In genomic region chr3:105928781-105929180, GRCm38 (mm10) we compare ENCODE assay signal across 22 mouse cellular contexts. TPM values are rescaled to one million over a fixed set of nuclear protein-coding genes. Genes with fewer than 3 reads are reported as not detected.
"Had no signal": no experiment of that assay in that cellular context is flagged by ENCODE, and none has a peak within 500 bp of the region (broad histone marks: within the 10 kb centered on the region; RNA-seq: fewer than 3 reads in every experiment).

No protein-coding gene starts in this region.

- H3K27ac ChIP-seq: liver, embryonic 13.5 days; liver, embryonic 15.5 days; lung, embryonic 15.5 days; macrophage; midbrain, embryonic 12.5 days; neural tube, embryonic 12.5 days; stomach, embryonic 15.5 days; stomach, postnatal 0 days had no signal

- H3K4me3 ChIP-seq: liver, embryonic 13.5 days; liver, embryonic 15.5 days; lung, embryonic 15.5 days; midbrain, embryonic 12.5 days; neural tube, embryonic 12.5 days; stomach, embryonic 15.5 days had no signal

- H3K9ac ChIP-seq: liver, embryonic 13.5 days; liver, embryonic 15.5 days; liver, postnatal 0 days; lung, embryonic 15.5 days; midbrain, embryonic 12.5 days; neural tube, embryonic 12.5 days; stomach, embryonic 15.5 days had no signal

- H3K9me3 ChIP-seq: liver, embryonic 13.5 days; liver, embryonic 15.5 days; lung, embryonic 15.5 days; midbrain, embryonic 12.5 days; neural tube, embryonic 12.5 days; stomach, embryonic 15.5 days had no signal

- DNase-seq: liver, embryonic 13.5 days; liver, postnatal 0 days; lung, adult 2 months; lung, postnatal 14 days; lung, postnatal 36 days; midbrain, embryonic 14.5 days; right cerebral cortex, postnatal 14 days; thymus, adult 2 months; thymus, postnatal 25 days; thymus, postnatal 4 days had no signal

- ATAC-seq: liver, postnatal 0 days; lung, postnatal 0 days had no signal

- H3K27me3 ChIP-seq: liver, embryonic 13.5 days; liver, embryonic 15.5 days; lung, embryonic 15.5 days; midbrain, embryonic 12.5 days; neural tube, embryonic 12.5 days; stomach, embryonic 15.5 days had no signal

- H3K36me3 ChIP-seq: liver, embryonic 13.5 days; liver, embryonic 15.5 days; lung, embryonic 15.5 days; midbrain, embryonic 12.5 days; neural tube, embryonic 12.5 days; stomach, embryonic 15.5 days had no signal

- H3K4me1 ChIP-seq: lung, embryonic 15.5 days; midbrain, embryonic 12.5 days; neural tube, embryonic 12.5 days; stomach, embryonic 15.5 days had no signal

- H3K4me2 ChIP-seq: liver, embryonic 13.5 days; liver, embryonic 15.5 days; lung, embryonic 15.5 days; midbrain, embryonic 12.5 days; neural tube, embryonic 12.5 days; stomach, embryonic 15.5 days had no signal

RNA-seq across cellular contexts. Expression of gene I830077J02Rik, which starts 3.7 kb away (rescaled TPM):
- polyA plus RNA-seq: testis, adult 2 months had no signal

RNA-seq across cellular contexts. Expression of gene Tmigd3, which starts 58.1 kb away (rescaled TPM):
- total RNA-seq: midbrain, postnatal 0 days; neutrophil, adult 5-6 weeks had no signal
- polyA plus RNA-seq: midbrain, embryonic 12.5 days; midbrain, embryonic 14.5 days; midbrain, postnatal 0 days; neural tube, embryonic 12.5 days; neural tube, embryonic 14.5 days had no signal
